Mouse (Mus musculus): Measurements from ENCODE around the gene Brd4. TPM values are rescaled to one million over a fixed set of nuclear protein-coding genes. Genes with fewer than 3 reads are reported as not detected.

Gene Brd4
- polyA plus RNA-seq, 1 experiment from 2014 or later = 101 TPM

Other genes starting within 250 kb of the Brd4 start
- 35.3 and 38.8 TPM in 2 replicates for gene Rrp1b, start 248.6 kb downstream of the Brd4 start, polyA plus RNA-seq (2014; fragmentation: Nextera tagmentation; extraction: Ambion mirVana)
- 0.43 and 0.47 TPM in 2 replicates for gene Hsf2bp, start 248.4 kb downstream of the Brd4 start, polyA plus RNA-seq (2014; fragmentation: Nextera tagmentation; extraction: Ambion mirVana)
- gene Notch3, start 117.9 kb downstream of the Brd4 start, polyA plus RNA-seq (2014; fragmentation: Nextera tagmentation; extraction: Ambion mirVana) = 10.5 and 11.2 TPM in 2 replicates
- gene Ephx3, start 95.2 kb downstream of the Brd4 start, polyA plus RNA-seq (2014; fragmentation: Nextera tagmentation; extraction: Ambion mirVana) = 0.34 TPM in 1 of 2 replicates, not detected in the other
- gene Akap8, start 36.5 kb upstream of the Brd4 start, polyA plus RNA-seq (2014; fragmentation: Nextera tagmentation; extraction: Ambion mirVana) = 51.6 and 56.0 TPM in 2 replicates
- gene Akap8l, start 65.9 kb upstream of the Brd4 start, polyA plus RNA-seq (2014; fragmentation: Nextera tagmentation; extraction: Ambion mirVana) = 115 and 122 TPM in 2 replicates
- 40.8 and 59.2 TPM in 2 replicates for gene Wiz, start 104.7 kb upstream of the Brd4 start, polyA plus RNA-seq (2014; fragmentation: Nextera tagmentation; extraction: Ambion mirVana)
- 0.39 and 0.50 TPM in 2 replicates for gene Rasal3, start 118.9 kb upstream of the Brd4 start, polyA plus RNA-seq (2014; fragmentation: Nextera tagmentation; extraction: Ambion mirVana)
- not detected in 2 replicates for gene Pglyrp2, start 139.4 kb upstream of the Brd4 start, polyA plus RNA-seq (2014; fragmentation: Nextera tagmentation; extraction: Ambion mirVana)
- 0.67 and 0.82 TPM in 2 replicates for gene Cyp4f39, start 168.0 kb upstream of the Brd4 start, polyA plus RNA-seq (2014; fragmentation: Nextera tagmentation; extraction: Ambion mirVana)
- gene Cyp4f17, start 221.3 kb upstream of the Brd4 start, polyA plus RNA-seq (2014; fragmentation: Nextera tagmentation; extraction: Ambion mirVana) = 10.4 and 10.8 TPM in 2 replicates

Measured in midbrain, embryonic 14.5 days (tissue).